Mouse (Mus musculus) megakaryocyte, adult 5-6 weeks (primary cell): ENCODE data around the gene Armh3. TPM values are rescaled to one million over a fixed set of nuclear protein-coding genes. Genes with fewer than 3 reads are reported as not detected.
A peak's percentile ranks its signal among the peaks of the same experiment; 100 is the strongest.

ENCODE experiments used
- ATAC-seq: 2 replicates; pipeline ENCODE4 v1.8.0; 2016; ENCODE audit warnings: mild to moderate bottlenecking, inconsistent platforms; ENCODE audit not compliant: poor library complexity, severe bottlenecking
- total RNA-seq, 2 experiments: library from RNA; stranded (forward) in 1 of 2; stranded (reverse) in 1 of 2; fragments of 153-499, 151-499 nt in 1 of 2; fragments of 221-1000, 200-1000 nt in 1 of 2; gene quantifications; 2 replicates each; pipeline versions ENCODE4 v1.2.3 to v1.2.4; 2015 to 2017

The Armh3 gene
- 12.8 and 15.6 TPM in 2 replicates for total RNA-seq (2015)
- total RNA-seq (2017): 6.6 and 8.5 TPM in 2 replicates

DNA sequence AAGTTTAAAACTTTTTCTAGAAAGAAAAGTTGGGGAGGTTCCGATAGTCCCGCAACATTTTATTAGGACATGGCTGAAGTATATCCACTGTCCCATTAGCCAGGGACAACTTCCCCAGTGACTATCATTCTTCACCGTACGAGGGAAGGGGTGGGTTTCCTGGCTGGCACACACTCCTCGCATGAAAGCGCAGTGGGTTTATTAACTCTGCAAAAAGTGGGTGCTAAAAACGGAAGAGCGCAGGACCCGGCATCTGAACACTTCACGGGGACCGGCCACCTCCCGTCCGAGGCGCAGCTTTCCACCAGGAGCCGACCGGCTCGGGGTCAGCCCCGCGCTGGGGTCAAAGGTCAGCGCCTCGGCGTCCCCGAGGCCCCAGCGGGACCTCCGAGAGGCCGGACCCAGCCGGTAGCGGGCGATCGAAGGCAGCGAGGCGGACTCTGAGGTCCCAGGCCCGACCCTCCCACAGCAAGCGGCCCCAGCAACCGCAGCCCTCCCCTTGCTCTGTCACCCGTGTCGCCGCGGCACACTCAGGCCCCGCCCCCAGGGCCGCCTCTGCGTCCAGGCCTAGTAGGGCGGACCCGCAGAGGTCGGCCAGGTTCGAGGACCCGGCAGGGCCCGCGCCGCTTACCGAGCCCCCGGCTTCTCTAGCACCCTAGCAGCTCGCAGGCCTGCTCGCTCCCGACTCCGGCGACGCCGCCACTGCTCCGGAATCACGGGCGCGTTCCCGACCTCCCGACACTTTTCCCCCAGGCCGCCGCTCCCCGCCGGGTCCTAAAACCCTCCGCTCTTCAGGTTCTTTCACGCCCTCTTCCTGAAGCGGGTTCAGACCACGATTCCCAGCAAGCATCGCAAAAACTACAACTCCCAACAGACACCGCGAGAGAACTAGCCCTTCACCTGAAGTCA is at the start of gene Armh3:
Gene Armh3, minus strand, starts transcription at position 704 of the 909 bp plus-strand sequence.
- peak; percentile 97 for ATAC-seq

DNA sequence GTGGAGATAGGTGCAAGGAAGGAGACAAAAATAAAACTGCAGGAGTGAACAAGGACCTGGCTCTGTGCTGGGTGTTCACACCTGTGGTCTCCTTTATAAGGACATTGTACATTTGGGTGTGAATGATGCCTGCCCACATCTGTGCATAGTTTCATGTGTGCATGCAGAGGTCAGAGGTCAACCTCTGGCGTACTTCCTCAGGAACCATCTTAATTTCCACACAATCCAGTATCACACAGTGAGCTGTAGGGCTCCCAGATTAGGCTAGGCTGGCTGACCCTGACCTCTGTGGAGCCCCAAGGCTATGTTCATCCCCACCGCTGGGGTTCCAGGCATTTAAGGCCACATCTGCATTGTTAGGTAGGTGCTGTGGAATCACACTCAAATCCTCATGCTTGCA is 49.1 kb upstream of the Armh3 start:
- no peak for ATAC-seq

DNA sequence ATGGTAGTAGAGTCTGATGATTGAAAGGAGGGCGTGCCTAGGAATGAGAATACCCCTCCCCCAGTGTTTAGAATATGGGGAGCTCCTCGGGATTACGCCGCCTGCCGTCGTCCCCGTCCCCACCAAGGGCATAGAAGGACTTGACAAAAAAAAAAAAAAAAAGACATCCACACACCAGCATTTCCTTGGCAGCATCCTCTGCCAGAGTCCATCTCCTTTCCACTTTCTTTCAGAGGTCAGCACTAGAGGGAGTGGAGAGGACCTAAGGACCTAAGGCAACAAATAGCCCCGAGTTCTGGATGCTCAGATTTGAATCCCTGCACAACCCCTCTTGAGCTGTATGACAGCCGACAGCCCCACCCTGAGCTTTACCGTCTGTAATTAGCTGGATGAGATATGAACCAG is 48.3 kb upstream of the Armh3 start:
- ATAC-seq: no peak

DNA sequence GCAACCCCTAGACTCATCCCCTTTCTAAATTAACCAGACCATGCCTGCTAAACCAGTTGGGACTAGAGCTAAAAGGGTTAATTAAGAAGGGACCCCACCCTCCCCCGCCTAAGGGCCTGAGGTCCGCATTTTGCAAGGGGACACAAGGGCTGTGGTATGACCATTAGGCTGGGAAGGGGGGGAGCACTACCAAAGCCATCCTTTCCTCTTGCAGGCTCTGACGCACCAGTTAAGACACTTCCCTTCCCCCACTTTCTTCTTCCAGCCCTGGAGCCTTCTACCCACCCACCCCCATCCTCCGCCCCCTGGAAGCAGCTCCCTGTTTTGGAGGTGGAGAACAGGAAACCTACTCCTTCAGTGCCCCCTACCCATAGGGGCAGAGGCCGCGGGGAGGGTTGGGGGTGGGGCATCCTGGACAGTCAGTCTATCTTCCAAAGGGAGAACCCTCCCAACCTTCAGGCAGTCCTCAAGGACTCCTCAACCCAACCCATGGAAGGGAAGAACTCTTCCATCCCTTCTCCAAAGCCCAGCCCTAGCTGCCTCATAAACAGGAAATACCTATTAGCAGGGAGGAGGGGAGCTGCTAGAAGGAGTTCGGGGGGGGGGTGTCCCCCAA is 47.5 kb upstream of the Armh3 start:
- ATAC-seq: 0 out of 2 replicates have a peak, but pooled peaks have one; percentile 16

DNA sequence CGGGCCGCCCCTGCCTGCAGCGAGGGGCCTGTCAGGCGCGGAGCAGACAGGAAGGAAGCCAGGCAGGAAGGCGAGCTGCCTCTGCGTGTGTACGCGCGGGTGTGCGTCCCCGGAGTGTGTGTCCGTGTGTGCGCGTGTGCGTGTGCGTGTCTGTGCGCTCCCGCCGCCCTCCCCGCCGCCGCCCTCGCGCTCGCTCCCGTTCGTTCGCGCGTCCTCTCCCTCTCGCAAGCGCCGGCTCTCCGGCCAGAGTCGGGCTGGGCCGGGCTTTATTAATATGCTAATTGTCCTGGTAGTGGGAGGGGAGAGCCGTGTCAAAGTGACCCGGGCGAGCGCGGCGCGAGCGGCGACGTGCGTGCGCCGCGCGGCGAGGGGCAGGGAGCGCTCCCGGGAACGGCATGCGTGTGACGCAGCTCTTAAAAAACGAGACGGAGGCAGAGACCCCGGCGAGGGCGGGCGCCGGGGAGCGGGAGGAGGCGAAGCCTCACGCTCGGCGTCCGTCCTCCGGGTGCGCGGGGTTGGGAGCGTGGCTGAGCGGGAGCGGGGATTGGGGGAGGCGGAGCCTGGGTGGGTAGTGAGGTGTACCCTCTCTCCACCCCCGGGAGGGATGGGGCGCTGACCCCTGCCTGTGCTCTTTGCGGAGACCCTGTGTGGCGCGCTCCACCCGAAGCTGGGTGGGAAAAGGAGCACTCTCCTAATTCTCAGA is 46.9 kb upstream of the Armh3 start, which contains the start of gene Ldb1:
Gene Ldb1, minus strand, starts transcription at position 222 of the 703 bp plus-strand sequence.
- peak; percentile 73 for ATAC-seq

DNA sequence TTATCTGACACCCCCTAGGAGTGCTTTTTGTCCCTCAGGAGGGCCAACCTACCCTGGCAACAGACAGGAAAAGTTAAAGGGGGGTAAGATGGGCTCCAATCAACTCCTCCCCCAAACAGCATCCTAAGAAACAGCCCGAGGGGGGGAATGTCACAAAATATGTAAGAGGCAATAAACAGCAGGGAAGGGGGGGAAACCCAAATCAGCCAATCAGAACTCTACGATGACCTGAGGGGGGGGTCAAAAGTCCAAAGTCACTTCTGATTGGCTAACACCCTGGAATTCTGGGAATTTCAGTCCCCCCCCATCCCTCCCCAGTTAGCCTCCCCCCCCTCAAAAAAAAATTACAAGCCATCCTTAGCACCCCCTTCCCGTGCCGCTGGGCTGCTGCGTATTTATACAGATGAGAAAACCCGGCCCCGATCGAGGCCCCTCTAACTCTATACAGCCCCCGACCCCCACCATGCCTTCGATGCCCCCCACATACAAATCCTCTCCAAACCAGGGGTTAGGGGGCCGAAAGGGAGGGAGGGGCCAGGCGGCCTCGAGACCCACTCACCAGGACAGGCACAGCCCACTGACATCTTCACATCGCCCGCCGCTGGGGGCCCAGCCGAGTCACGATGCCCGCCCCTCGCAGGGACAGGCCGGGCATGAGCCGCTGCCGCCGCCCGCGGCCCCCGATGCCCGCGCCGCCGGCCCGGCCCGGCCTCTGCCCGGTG is 46.1 kb upstream of the Armh3 start, which contains the start of gene Pprc1:
Gene Pprc1, plus strand, starts transcription at position 616 of the 722 bp plus-strand sequence.
- ATAC-seq: no peak

DNA sequence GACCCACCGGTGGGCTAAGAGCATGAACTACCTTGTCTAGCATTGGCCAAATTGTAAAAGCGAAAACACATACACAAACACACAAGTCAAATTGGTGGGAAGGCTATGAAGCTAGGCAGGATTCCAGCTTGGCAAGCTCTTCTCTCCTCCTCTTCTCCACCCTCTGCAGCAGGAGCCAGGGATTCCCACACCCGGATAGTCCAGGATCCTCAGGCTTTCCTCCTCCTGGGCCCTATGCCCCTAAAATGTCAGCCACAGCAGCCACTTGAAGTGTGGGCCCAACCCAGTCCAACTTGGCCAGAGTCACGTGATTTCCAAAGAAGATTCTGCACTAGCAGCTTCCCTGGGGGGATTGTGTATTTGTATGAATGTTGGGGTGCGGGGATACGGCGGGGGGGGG is 45.1 kb upstream of the Armh3 start:
- ATAC-seq: no peak

DNA sequence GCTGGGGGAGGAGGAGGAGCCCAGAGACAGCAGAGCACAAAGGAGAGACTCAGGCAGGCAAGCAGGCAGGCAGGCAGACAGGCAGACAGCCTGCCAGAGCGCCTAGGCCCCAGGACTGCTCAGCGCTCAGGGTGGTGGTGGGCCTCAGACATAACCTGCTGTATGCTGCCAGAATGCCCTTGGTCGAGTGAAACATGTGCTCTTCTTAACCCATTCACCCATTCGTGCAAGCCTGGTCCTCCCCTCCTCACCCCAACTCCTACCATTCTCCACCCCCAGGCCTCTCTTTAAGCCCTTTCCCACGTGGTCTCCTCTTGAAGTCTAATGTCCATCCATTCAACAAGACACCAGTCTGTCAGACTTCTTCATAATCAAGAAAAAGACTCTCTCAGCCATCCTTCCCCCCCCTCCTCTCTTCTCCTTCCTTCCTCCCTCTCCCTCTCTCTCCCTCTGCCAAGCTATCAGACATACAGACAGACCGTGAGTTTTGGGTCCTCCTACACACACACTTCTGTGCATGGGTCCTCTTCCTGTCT is 44.3 kb upstream of the Armh3 start:
- no peak for ATAC-seq

DNA sequence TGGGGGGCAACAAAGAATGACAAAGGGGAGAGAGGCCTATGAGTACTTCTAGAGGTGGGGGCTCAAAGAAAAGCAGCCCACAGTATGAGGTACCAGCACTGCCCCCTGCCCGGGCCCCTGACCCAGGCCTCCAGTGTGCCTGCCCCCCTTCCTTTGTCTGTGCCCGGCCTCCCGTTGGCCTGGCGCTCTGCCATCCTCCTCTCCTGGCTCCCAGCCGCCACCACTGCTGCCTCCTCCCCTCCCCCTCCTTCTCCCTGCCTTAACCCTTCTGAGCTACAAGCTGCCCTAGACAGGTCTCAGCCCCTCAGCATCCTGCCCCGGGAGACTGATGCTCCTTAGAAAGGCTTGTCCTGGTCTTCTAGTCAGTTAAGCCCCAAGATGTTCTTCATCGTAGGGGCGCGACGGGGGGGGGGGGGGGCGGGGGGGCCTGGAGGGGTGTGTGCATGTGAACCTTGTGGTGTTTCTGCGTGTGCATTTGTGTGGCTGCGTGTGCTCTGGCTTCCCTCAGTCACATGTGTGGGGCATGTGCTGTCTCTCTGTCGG is 43.7 kb upstream of the Armh3 start:
- no peak for ATAC-seq

DNA sequence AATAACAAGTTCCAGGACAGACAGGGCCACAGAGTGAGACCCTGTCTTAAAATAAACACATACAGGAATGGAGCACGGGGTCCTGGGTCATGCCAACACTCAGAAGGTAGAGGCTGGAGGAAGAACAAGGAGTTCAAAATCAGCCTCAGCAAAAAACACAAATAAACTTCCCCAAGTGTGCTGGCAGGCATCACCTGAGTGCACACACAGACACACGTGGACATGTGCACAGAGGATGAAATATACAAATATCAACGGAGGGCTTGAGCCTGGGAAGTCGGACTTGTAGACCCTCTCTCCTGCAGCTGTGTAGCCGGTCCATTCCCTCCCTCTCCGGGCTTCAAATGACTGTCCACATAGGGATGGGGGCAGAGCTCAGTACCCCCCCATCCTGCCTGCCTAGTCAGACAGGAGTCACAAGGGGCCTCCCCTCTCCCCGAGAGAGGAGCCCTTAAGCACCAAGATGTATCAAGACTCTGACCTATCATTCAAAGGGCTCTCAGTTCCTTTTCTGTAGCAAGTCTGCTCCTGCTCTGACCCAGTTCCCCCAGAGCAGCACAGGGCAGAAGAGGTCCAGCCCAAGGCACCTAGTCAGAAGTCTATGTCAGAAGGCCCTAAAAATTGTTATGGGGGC is 43.1 kb upstream of the Armh3 start:
- ATAC-seq: no peak

DNA sequence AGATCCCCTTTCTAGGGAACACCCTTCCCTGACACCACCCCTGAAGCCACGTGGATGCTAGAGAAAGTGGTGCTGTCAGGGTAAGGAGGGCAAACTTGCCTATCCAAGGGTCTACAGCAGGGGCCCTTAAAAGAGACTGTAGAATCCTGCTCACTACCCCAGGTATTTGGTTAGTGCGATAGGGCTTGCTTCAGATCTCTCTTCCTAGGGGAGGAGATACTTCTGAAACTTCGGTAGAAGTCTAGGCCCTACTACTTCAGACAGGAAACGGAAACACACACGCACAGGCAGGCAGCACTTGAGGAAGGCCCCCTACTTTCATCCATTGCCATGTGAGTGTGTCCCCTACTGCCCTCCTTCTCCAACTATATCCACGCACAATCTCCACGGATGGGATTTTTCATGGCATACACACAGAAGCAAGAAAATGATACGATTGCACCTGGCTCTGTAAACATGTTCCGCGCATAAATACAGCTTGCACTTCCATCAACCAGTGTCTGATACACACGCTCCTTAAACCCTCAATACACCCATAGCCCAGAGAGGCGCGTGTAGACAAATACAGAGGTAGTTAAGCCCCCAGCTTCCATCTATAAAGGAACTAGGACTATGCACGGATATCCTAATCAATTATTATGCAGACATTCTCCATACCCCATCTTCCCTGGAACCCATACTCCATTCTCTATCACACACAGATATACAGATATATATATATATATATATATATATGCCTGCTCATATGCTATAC is 42.0 kb upstream of the Armh3 start:
- ATAC-seq: no peak

DNA sequence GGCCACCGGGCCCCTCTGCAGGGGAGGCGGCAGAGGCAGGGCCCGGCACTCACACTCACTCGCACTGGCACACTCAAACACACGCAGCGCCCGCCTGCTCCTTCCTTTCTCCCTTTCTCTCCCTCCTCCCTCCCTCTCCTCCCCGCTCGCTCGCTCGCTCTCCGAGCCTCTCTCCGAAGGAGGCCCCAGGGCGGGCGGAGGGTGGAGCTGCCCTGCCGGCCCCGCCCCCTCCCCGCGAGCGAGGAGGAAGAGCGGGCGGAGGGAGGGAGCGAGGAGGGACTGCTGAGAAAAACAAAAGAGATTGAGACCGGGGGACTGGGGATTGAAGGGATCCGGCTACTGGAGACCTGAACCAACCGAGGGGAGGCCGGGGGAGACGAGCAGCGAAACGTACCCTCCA is 41.2 kb upstream of the Armh3 start:
- peak; percentile 95 for ATAC-seq

DNA sequence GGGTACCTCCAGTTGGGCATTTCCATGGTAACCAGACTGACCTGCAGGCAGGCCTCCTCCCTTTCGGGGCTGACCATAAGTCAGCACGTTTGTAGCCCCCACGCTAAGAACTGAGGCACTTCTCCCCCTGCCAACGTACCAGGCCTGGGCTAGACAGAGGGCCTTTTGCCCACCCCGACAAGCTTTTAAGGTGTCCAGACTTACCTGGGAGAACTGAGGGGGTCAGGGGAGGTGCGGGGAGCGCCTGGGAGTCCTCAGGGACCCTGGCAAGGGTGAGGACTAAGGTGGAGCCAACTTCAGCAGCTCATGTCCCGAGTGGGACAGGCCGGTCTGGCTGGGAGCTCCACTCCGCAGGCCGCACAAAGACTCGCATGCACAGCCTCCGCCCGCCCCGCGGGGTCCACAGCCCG is 40.6 kb upstream of the Armh3 start:
- no peak for ATAC-seq

DNA sequence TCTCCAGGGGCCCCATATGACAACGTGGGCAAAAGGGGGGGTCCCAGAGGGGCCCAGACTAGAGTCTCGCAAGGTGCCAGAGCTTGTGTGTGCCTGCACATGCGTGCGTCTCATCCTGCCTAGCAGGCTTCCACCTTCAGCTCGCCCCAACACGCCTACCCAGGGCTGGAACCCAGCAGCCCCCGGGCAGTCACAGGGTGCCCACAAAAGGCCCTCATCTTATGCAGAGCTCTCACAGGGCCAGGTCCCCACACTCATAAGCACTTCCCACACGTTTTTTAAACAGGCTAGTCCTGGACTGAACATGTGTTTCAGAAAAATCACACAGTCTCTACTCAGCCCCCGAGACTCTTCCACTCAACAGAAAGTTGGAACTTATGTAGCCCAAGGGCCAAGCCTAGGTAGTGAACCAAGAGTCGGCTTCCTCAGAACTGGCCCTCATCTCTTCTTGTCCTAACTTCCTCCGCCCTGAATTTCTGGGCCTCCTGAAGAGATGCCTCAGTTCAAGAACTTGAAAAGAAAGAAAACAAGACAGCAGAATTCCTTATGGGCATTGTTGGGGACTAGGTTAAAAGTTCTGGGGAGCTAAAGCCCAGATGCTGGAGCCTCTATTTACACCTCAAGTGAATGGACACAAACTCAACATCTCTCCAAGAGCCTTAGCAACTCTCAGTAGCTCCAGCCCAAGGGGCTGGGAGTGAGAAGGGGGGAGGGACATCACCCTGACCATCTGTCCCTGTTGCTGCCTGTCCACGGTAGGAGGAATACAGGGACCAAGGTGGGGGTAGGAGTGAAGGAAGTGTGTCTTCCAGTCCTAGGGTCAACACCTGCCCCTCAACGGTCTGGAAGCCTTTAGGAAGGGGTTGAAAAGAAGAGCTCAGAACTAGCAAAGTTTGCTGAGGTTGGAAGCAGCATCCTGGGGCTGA is 39.9 kb upstream of the Armh3 start:
- no peak for ATAC-seq

DNA sequence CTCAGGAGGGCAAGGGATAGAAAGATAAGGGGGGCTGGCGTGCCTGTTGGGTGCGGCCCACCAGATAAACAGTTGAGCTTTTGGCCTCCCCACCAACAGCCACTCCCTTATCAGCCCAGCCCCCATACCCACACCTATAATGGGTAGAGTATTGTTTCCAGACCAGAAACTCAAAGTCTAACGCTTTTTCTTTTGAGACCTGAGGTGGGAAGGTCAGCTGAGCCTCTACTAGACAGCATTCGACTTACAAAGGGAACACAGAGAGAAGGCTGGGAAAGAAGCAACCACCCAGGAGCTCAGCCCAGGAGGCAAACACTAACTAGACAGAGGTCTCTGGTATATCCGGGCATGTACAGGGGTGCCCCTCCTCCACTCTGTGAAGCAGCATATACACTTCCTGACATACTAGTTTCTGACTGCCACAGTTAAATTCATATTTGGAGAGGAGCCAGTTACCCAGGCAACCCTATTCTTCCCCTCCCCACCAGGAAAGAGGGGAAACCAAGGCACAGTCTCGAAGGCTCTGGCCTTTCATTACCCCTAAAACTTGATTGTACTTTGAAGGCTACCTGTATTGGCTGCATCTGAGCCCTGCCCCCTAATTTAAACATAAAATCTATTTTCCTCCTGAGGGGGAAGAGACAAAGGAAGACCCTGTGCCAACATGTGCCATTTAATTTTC is 39.1 kb upstream of the Armh3 start:
- no peak for ATAC-seq

DNA sequence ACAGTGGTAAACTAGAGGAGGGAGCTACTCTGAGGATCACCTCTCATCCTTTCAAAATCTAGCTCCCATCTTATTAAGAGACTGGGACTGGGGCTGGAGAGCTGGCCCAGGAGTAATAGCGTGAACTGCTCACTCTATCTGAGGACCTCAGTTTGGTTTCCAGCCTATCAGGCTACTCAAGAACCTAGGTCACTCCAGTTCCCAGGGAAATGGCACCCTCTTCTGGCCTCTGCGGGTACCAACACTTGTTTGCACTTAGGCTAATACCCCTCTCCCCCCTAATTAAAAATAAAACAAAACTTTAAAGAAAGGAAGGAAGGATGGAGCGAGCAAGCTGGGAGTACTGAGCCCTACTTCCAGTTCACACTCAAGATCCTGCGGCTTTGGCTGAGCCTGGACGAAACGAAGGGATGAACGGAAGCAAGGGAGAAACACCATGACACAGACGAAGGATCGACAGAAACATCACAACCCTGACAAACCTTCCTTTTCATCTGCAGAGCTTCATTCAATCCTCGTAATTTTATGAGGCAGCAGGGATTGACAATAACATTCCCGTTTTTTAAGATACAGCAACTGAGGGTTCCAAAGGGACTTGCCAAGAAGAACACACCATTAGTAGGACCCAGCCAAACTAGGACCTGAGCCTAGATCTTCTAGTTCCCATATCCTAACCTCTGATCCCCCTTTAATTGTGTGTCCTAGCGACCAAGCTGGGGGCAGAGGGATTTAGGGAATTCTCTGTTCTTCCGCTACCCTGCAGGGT is 38.4 kb upstream of the Armh3 start:
- ATAC-seq: no peak

DNA sequence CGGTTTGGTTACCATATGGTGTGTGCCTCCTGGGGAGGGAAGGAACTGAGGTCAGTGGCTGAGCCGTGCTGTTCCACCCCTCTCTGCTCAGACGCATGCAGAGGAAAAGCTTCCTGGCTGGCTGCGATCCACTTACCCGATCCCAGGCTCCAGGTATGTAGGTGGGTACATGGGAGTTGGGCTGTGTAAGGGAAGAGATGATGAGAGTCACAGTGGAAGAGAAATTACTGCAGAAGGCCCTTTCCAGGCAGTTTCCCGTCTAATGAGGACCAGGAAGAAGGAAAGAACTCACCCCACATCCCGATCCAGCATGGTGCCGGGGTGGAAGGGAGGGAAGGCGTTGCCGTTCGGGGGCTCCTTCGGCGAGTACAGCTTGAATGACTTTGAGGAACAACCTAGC is 37.7 kb upstream of the Armh3 start:
- ATAC-seq: no peak
